Comparison of ENCODE assay signal across 13 mouse cellular contexts in the genomic region with DNA sequence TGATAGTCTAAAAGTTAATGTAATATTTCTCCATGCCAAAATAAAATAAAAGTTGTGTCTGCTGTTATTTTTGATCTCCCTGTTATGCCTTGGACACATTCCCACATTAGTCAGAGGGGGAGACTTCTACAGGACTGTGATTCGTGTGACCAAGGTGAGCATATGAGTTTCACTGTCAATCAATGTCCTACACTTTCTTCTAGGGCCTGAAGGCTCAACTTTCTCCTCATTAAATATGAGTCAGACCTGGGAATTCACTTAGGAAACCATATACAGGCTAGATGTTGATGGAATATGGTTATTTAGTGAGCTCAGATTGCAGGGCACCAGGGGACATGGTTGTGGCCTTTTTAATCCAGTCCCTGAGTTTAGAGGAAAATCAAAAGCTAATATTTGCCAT. TPM values are rescaled to one million over a fixed set of nuclear protein-coding genes. Genes with fewer than 3 reads are reported as not detected.
DNase-seq lines count a peak whose midpoint lies in the region; ATAC-seq and TF ChIP-seq lines count a peak whose summit lies in the region.
"Had no signal": no experiment of that assay in that cellular context is flagged by ENCODE, and none has a peak within 500 bp of the region (broad histone marks: within the 10 kb centered on the region; RNA-seq: fewer than 3 reads in every experiment).

No protein-coding gene starts in this region.

- no peak for ATAC-seq in kidney, postnatal 0 days (replicated peaks; ENCODE audit: low FRiP score, low read depth)
- no peak for ATAC-seq in embryonic facial prominence, embryonic 12.5 days (ENCODE audit: insufficient number of reproducible peaks, insufficient read depth, low FRiP score, low TSS enrichment)
- ATAC-seq in limb, embryonic 14.5 days (ENCODE audit: low FRiP score, low read depth): no peak
- ATAC-seq: intestine, postnatal 0 days had no signal

- no peaks in the 10 kb centered on the region for H3K27me3 ChIP-seq in kidney, postnatal 0 days (ENCODE audit: insufficient read depth, low read length)
- H3K27me3 ChIP-seq in embryonic facial prominence, embryonic 12.5 days: no peaks in the 10 kb centered on the region
- no peaks in the 10 kb centered on the region for H3K27me3 ChIP-seq in limb, embryonic 14.5 days (ENCODE audit: control insufficient read depth, insufficient read depth, low read length)

- H3K9ac ChIP-seq in kidney, postnatal 0 days (ENCODE audit: low read depth, low read length): no peak overlapping the region
- H3K9ac ChIP-seq in embryonic facial prominence, embryonic 12.5 days: no peak overlapping the region
- H3K9ac ChIP-seq in limb, embryonic 14.5 days (ENCODE audit: low read depth, low read length, severe bottlenecking): no peak overlapping the region

- H3K9me3 ChIP-seq in kidney, postnatal 0 days (replicated peaks; ENCODE audit: low read length): no peaks in the 10 kb centered on the region
- H3K9me3 ChIP-seq in embryonic facial prominence, embryonic 12.5 days: no peaks in the 10 kb centered on the region
- no peaks in the 10 kb centered on the region for H3K9me3 ChIP-seq in limb, embryonic 14.5 days (ENCODE audit: control insufficient read depth, low read length)

- peaks cover 4% of the 10 kb centered on the region; the same call in 1 of the 2 replicates for H3K4me1 ChIP-seq in kidney, postnatal 0 days (replicated peaks; ENCODE audit: insufficient read depth, low read length)
- peaks cover 27% of the 10 kb centered on the region for H3K4me1 ChIP-seq in embryonic facial prominence, embryonic 12.5 days
- peaks cover 11% of the 10 kb centered on the region for H3K4me1 ChIP-seq in limb, embryonic 14.5 days (ENCODE audit: control insufficient read depth, insufficient read depth, low read length)

- 44% methylated on average over 1 of the region's 1 CpGs for WGBS in kidney, postnatal 0 days
- WGBS in embryonic facial prominence, embryonic 12.5 days: 23% methylated on average over 1 of the region's 1 CpGs
- WGBS in limb, embryonic 14.5 days: 32% methylated on average over 1 of the region's 1 CpGs

- H3K36me3 ChIP-seq in kidney, postnatal 0 days (ENCODE audit: insufficient read depth, low read length): no peaks in the 10 kb centered on the region
- H3K36me3 ChIP-seq in embryonic facial prominence, embryonic 12.5 days: no peaks in the 10 kb centered on the region
- no peaks in the 10 kb centered on the region for H3K36me3 ChIP-seq in limb, embryonic 14.5 days (ENCODE audit: control insufficient read depth, insufficient read depth, low read length)

- TF ChIP-seq POLR2A in limb, embryonic 14.5 days (IDR thresholded peaks at IDR 0.05; ENCODE audit: borderline replicate concordance, extremely low read depth, insufficient read depth, insufficient read length): no peak

- no peak for DNase-seq in kidney, postnatal 0 days (ENCODE audit: low spot score)
- no peak for DNase-seq in kidney, postnatal 14 days
- peak; percentile 51 for DNase-seq in NIH3T3 (ENCODE audit: low read depth)
- DNase-seq in limb, embryonic 14.5 days (ENCODE audit: low spot score): no peak
- DNase-seq in frontal cortex, adult 2 months (ENCODE audit: extremely low spot score in 1 of 2, low spot score in 1 of 2): no peak
- no peak for DNase-seq in spleen, postnatal 10 days (ENCODE audit: low spot score in 2 of 2)
- DNase-seq: adrenal gland, adult 8-10 months; cerebellum, postnatal 36 days; layer of hippocampus, adult 9-11 months; thymus, postnatal 25 days had no signal

- H3K4me2 ChIP-seq in kidney, postnatal 0 days (ENCODE audit: low read length): peak overlapping the region; percentile 81
- peak overlapping the region; percentile 82; the same call in 1 of the 2 replicates for H3K4me2 ChIP-seq in embryonic facial prominence, embryonic 12.5 days (replicated peaks)
- H3K4me2 ChIP-seq in limb, embryonic 14.5 days (replicated peaks; ENCODE audit: low read depth, low read length, severe bottlenecking): peak overlapping the region; percentile 80; the same call in 1 of the 2 replicates

- no peak for TF ChIP-seq CTCF in kidney, postnatal 0 days (IDR thresholded peaks at IDR 0.05; ENCODE audit: low read depth)

- H3K27ac ChIP-seq in kidney, postnatal 0 days: no peak overlapping the region
- H3K27ac ChIP-seq in embryonic facial prominence, embryonic 12.5 days: no peak overlapping the region
- no peak overlapping the region for H3K27ac ChIP-seq in limb, embryonic 14.5 days (replicated peaks; ENCODE audit: low read depth, low read length)
- H3K27ac ChIP-seq: macrophage had no signal

- H3K4me3 ChIP-seq in kidney, postnatal 0 days (replicated peaks; ENCODE audit: low read depth, low read length): no peak overlapping the region
- peak overlapping the region; percentile 76; the same call in 1 of the 2 replicates for H3K4me3 ChIP-seq in embryonic facial prominence, embryonic 12.5 days
- no peak overlapping the region for H3K4me3 ChIP-seq in limb, embryonic 14.5 days (replicated peaks; ENCODE audit: low read length)

RNA-seq across cellular contexts. Expression of gene Rnf150, which starts 3.1 kb away (rescaled TPM):
- polyA plus RNA-seq in kidney, postnatal 0 days (2015; fragmentation: Nextera tagmentation; extraction: Ambion mirVana): 1.3 and 1.5 TPM in 2 replicates
- polyA plus RNA-seq in embryonic facial prominence, embryonic 12.5 days (2016; fragmentation: Nextera tagmentation; extraction: Ambion mirVana): 2.6 and 3.1 TPM in 2 replicates
- 5.5 and 5.9 TPM in 2 replicates for polyA plus RNA-seq in limb, embryonic 14.5 days (2012; rRNA removed)
- polyA plus RNA-seq in limb, embryonic 14.5 days (2014; fragmentation: Nextera tagmentation; extraction: Ambion mirVana): 1.5 and 1.9 TPM in 2 replicates
- polyA plus RNA-seq in frontal cortex, adult 2 months (2012; rRNA removed): 14.3 and 17.2 TPM in 2 replicates
